Mouse (Mus musculus) MEL (cell line): ENCODE data around the gene Cdh23. TPM values are rescaled to one million over a fixed set of nuclear protein-coding genes. Genes with fewer than 3 reads are reported as not detected.

ENCODE experiments used
- DNase-seq: peaks from one replicate; pipeline ENCODE4 v3.0.0; 2011; ENCODE audit warnings: low read depth, low spot score
- H3K27ac ChIP-seq: 2 replicates; pipeline ENCODE4 v1.5.1; 2012; ENCODE audit warnings: low read depth, mild to moderate bottlenecking, control low read depth, low read length, moderate library complexity; ENCODE audit not compliant: control insufficient read depth
- H3K27me3 ChIP-seq, 2 experiments: fragments of 150-350 bp in 1 of 2; sonication (generic) in 1 of 2; 2 replicates each; pipeline ENCODE4 v1.6.1; 2012; ENCODE audit warnings: low read length in 2 of 2, mild to moderate bottlenecking in 2 of 2, improper control_type of control experiment in 1 of 2, moderate library complexity in 1 of 2; ENCODE audit not compliant: insufficient read depth in 2 of 2, control insufficient read depth in 1 of 2
- H3K36me3 ChIP-seq, 2 experiments: 2 replicates each; pipeline ENCODE4 v1.6.1; 2012 to 2014; ENCODE audit warnings: low read length in 2 of 2, improper control_type of control experiment in 1 of 2, inconsistent platforms in 1 of 2, mild to moderate bottlenecking in 1 of 2; ENCODE audit not compliant: insufficient read depth in 2 of 2, control insufficient read depth in 1 of 2
- H3K4me1 ChIP-seq, 2 experiments: fragments of 150-350 bp in 1 of 2; sonication (generic) in 1 of 2; 2 replicates each; pipeline ENCODE4 v1.6.1; 2012; ENCODE audit warnings: low read length in 2 of 2, improper control_type of control experiment in 1 of 2, mild to moderate bottlenecking in 1 of 2; ENCODE audit not compliant: insufficient read depth in 2 of 2, control insufficient read depth in 1 of 2
- H3K4me3 ChIP-seq, 2 experiments: fragments of 150-350 bp in 1 of 2; sonication (generic) in 1 of 2; 2 replicates each; pipeline ENCODE4 v1.5.1; 2012; ENCODE audit warnings: low read depth in 2 of 2, low read length in 2 of 2, mild to moderate bottlenecking in 2 of 2, moderate library complexity in 2 of 2, control low read depth in 1 of 2, improper control_type of control experiment in 1 of 2; ENCODE audit not compliant: control insufficient read depth in 1 of 2, insufficient read depth in 1 of 2
- H3K79me2 ChIP-seq: 2 replicates; pipeline ENCODE4 v1.6.1; 2012; ENCODE audit warnings: mild to moderate bottlenecking, low read length, moderate library complexity; ENCODE audit not compliant: control insufficient read depth, poor library complexity, insufficient read depth
- H3K9ac ChIP-seq: 2 replicates; pipeline ENCODE4 v1.6.1; 2012; ENCODE audit warnings: low read depth, mild to moderate bottlenecking, control low read depth, low read length, moderate library complexity; ENCODE audit not compliant: control insufficient read depth, poor library complexity, severe bottlenecking
- H3K9me3 ChIP-seq: fragments of 150-350 bp; sonication (generic); replicated peaks from 2 replicates; pipeline ENCODE4 v1.6.1; 2012; ENCODE audit warnings: mild to moderate bottlenecking, low read length, improper control_type of control experiment, moderate library complexity; ENCODE audit not compliant: insufficient read depth
- CTCF ChIP-seq, 3 experiments: IDR thresholded peaks in 2 of 3; conservative IDR thresholded peaks in 1 of 3; 2 replicates each; pipeline ENCODE4 v1.5.1; 2011 to 2012; ENCODE audit warnings: low read length in 3 of 3, low read depth in 2 of 3, mild to moderate bottlenecking in 2 of 3, improper control_type of control experiment in 1 of 3, inconsistent platforms in 1 of 3, mixed read lengths in 1 of 3, moderate library complexity in 1 of 3; ENCODE audit not compliant: control insufficient read depth in 1 of 3, insufficient read depth in 1 of 3, poor library complexity in 1 of 3, severe bottlenecking in 1 of 3
- E2F4 ChIP-seq: IDR thresholded peaks from 2 replicates; pipeline ENCODE4 v1.6.1; 2011; ENCODE audit warnings: low read depth, low read length, improper control_type of control experiment, borderline replicate concordance
- ELF1 ChIP-seq: IDR thresholded peaks from 2 replicates; pipeline ENCODE4 v1.6.1; 2014; ENCODE audit warnings: low read depth, mild to moderate bottlenecking, inconsistent platforms, low read length, improper control_type of control experiment, moderate library complexity
- EP300 ChIP-seq, 2 experiments: IDR thresholded peaks; 2 replicates each; pipeline ENCODE4 v1.6.1; 2011; ENCODE audit warnings: improper control_type of control experiment in 2 of 2, low read length in 2 of 2, low read depth in 1 of 2, mild to moderate bottlenecking in 1 of 2
- GATA1 ChIP-seq: IDR thresholded peaks from 2 replicates; pipeline ENCODE4 v1.6.1; 2011; ENCODE audit warnings: low read depth, low read length, improper control_type of control experiment
- HCFC1 ChIP-seq: IDR thresholded peaks from 2 replicates; pipeline ENCODE4 v1.6.1; 2012; ENCODE audit warnings: low read depth, mild to moderate bottlenecking, inconsistent platforms, low read length, improper control_type of control experiment, moderate library complexity
- MYC ChIP-seq: IDR thresholded peaks from 2 replicates; pipeline ENCODE4 v1.6.1; 2011; ENCODE audit warnings: low read depth, mild to moderate bottlenecking, low read length, improper control_type of control experiment, moderate library complexity
- NELFE ChIP-seq: IDR thresholded peaks from 2 replicates; pipeline ENCODE4 v1.6.1; 2011; ENCODE audit warnings: low read depth, low read length, improper control_type of control experiment
- NRF1 ChIP-seq: IDR thresholded peaks from 2 replicates; pipeline ENCODE4 v1.6.1; 2014; ENCODE audit warnings: low read depth, mild to moderate bottlenecking, inconsistent platforms, low read length, improper control_type of control experiment, moderate library complexity; ENCODE audit not compliant: poor library complexity, insufficient read depth, severe bottlenecking
- POLR2A ChIP-seq, 2 experiments: IDR thresholded peaks; 2 replicates each; pipeline ENCODE4 v1.6.1; 2011 to 2012; ENCODE audit warnings: low read length in 2 of 2, mild to moderate bottlenecking in 2 of 2, control low read depth in 1 of 2, improper control_type of control experiment in 1 of 2, low read depth in 1 of 2, moderate library complexity in 1 of 2; ENCODE audit not compliant: control insufficient read depth in 1 of 2, insufficient read depth in 1 of 2, poor library complexity in 1 of 2
- RAD21 ChIP-seq: IDR thresholded peaks from 2 replicates; pipeline ENCODE4 v1.6.1; 2011; ENCODE audit warnings: mild to moderate bottlenecking, low read depth, low read length, improper control_type of control experiment
- RCOR1 ChIP-seq: IDR thresholded peaks from 2 replicates; pipeline ENCODE4 v1.6.1; 2012; ENCODE audit warnings: low read depth, mild to moderate bottlenecking, inconsistent platforms, low read length, improper control_type of control experiment
- SIN3A ChIP-seq: IDR thresholded peaks from 2 replicates; pipeline ENCODE4 v1.6.1; 2012; ENCODE audit warnings: low read length, improper control_type of control experiment, inconsistent platforms
- USF2 ChIP-seq, 2 experiments: IDR thresholded peaks; 2 replicates each; pipeline ENCODE4 v1.6.1; 2011 to 2012; ENCODE audit warnings: improper control_type of control experiment in 2 of 2, low read length in 2 of 2, borderline replicate concordance in 1 of 2, inconsistent platforms in 1 of 2, low read depth in 1 of 2, mild to moderate bottlenecking in 1 of 2; ENCODE audit not compliant: insufficient read depth in 1 of 2
- ZC3H11A ChIP-seq: IDR thresholded peaks from 2 replicates; pipeline ENCODE4 v1.6.1; 2012; ENCODE audit warnings: low read depth, mild to moderate bottlenecking, inconsistent platforms, low read length, improper control_type of control experiment
- ZMIZ1 ChIP-seq: IDR thresholded peaks from 2 replicates; pipeline ENCODE4 v1.6.1; 2012; ENCODE audit warnings: low read depth, mild to moderate bottlenecking, inconsistent platforms, low read length, improper control_type of control experiment, moderate library complexity
- polyA plus RNA-seq, 2 experiments: library from polyadenylated mRNA; stranded (reverse) in 1 of 2; unstranded in 1 of 2; fragments of >175 nt in 1 of 2; fragments of >200 nt in 1 of 2; gene quantifications; 2 replicates each; pipeline versions ENCODE4 v1.2.1 to v1.2.4; 2012; ENCODE audit warnings: low replicate concordance in 2 of 2, low read depth in 1 of 2; ENCODE audit not compliant: insufficient read length in 2 of 2, insufficient read depth in 1 of 2, missing spikeins in 1 of 2
- total RNA-seq: library from RNA; depleted of rRNA; stranded (reverse); fragments of 300-350 nt; gene quantifications from 2 replicates; pipeline ENCODE4 v1.2.3, GENCODE M21; 2012

Gene Cdh23
- total and polyA plus RNA-seq, 3 experiments, result 0.04 TPM; not detected in 2

DNA sequence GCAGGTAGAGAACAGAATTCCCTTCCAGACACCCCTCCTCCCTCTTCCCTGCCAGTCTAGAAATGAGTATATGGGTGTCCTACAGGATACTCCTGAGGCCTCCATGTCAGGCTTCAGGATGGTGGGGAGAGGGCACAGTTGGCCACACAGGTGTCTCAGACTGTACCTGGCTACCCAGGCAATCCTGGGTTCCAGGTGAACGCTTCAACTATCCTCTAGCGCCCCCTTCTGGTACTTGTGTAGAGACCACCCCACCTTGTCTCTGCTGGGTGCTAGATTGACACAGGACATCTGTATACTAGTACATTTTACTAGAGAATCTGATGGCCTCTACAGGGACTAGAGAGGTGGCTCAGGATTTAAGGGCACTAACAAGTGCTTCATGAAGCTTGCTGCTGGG lies 253.2 kb downstream of the Cdh23 start:
- no peaks in the 10 kb centered on the region for H3K79me2 ChIP-seq
- DNase-seq, result no peak

GRCm38 (mm10) chr10:60442321-60442720 lies 254.0 kb downstream of the Cdh23 start:
- no peaks in the 10 kb centered on the region for H3K27me3 ChIP-seq
- H3K27ac ChIP-seq, result no peak overlapping the region
- TF ChIP-seq ZC3H11A (no peak), USF2 (IDR thresholded peaks at IDR 0.05; ENCODE audit: borderline replicate concordance in 1 of 2, insufficient read depth in 1 of 2, low read depth in 1 of 2, low read length in 2 of 2) (no peak), ELF1 (no peak), ZMIZ1 (no peak), NRF1 (no peak), HCFC1 (no peak), MYC (no peak), RCOR1 (no peak)
- H3K36me3 ChIP-seq, result no peaks in the 10 kb centered on the region
- no peaks in the 10 kb centered on the region for H3K9me3 ChIP-seq
- DNase-seq, result no peak
- H3K79me2 ChIP-seq, result no peaks in the 10 kb centered on the region
- no peak overlapping the region for H3K4me3 ChIP-seq
- no peaks in the 10 kb centered on the region for H3K4me1 ChIP-seq
- H3K9ac ChIP-seq, result no peak overlapping the region

More for the DNA sequence above, 253.2 kb downstream of the Cdh23 start:
- no peak for TF ChIP-seq GATA1
- TF ChIP-seq RAD21, result peak; percentile 5; the same call in 1 of the 2 replicates
- no peak for TF ChIP-seq ELF1
- peak; percentile 23 to 41 (median 32); a peak in 4 of 6 replicates for TF ChIP-seq CTCF (IDR thresholded peaks at IDR 0.05 in 2 of 3, conservative IDR thresholded peaks at IDR 0.05 in 1 of 3; ENCODE audit: control insufficient read depth in 1 of 3, insufficient read depth in 1 of 3, low read depth in 2 of 3, low read length in 3 of 3, poor library complexity in 1 of 3, severe bottlenecking in 1 of 3)
- H3K4me3 ChIP-seq, result no peak overlapping the region
- no peaks in the 10 kb centered on the region for H3K4me1 ChIP-seq
- H3K9ac ChIP-seq, result no peak overlapping the region
- H3K9me3 ChIP-seq, result no peaks in the 10 kb centered on the region
- H3K36me3 ChIP-seq, result no peaks in the 10 kb centered on the region
- H3K27me3 ChIP-seq, result no peaks in the 10 kb centered on the region
- no peak overlapping the region for H3K27ac ChIP-seq

DNA sequence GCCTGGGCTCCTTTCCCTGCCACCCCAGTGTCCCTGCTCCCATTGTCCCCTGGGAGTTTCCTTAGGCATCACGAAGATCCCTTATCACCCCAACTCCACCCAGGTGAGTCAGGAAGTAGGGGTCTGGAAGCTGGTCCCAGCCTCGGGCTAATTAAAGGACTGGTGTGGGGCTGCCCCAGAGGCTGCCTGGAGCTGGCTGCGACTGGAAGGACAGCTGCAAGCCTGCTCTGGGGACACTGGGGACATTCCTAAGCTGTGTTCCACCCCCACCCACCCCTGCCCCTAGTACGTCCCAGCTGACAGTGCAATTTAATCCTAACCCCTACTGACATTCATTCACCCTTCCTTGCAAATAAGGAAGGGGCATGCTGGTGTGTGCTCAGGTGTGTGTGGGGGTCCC lies 263.6 kb downstream of the Cdh23 start:
- no peak for DNase-seq
- Histone ChIP-seq H3K9me3 (no peaks in the 10 kb centered on the region), H3K79me2 (no peaks in the 10 kb centered on the region; the same call in 1 of the 2 replicates), H3K4me1 (no peaks in the 10 kb centered on the region), H3K27me3 (no peaks in the 10 kb centered on the region), H3K9ac (no peak overlapping the region), H3K4me3 (no peak overlapping the region), H3K27ac (no peak overlapping the region), H3K36me3 (no peaks in the 10 kb centered on the region)
- TF ChIP-seq E2F4 (no peak), MYC (no peak), GATA1 (no peak), EP300 (IDR thresholded peaks at IDR 0.05; ENCODE audit: low read depth in 1 of 2, low read length in 2 of 2) (no peak), SIN3A (no peak), NELFE (no peak), POLR2A (IDR thresholded peaks at IDR 0.05; ENCODE audit: control insufficient read depth in 1 of 2, insufficient read depth in 1 of 2, low read depth in 1 of 2, low read length in 2 of 2, poor library complexity in 1 of 2) (no peak), NRF1 (no peak)
